Mouse (Mus musculus) erythroid progenitor cell, adult 5-6 weeks (primary cell): Measurements from ENCODE around the gene Zfp273. TPM values are rescaled to one million over a fixed set of nuclear protein-coding genes. Genes with fewer than 3 reads are reported as not detected.
A peak's percentile ranks its signal among the peaks of the same experiment; 100 is the strongest.
"Not testable (repeated sequence)": the region's sequence is repeated elsewhere in the genome, so short reads cannot be mapped to it uniquely, and the experiment has no call there.

Experiments used
- ATAC-seq: replicated peaks from 2 replicates; pipeline ENCODE4 v1.8.0; 2016; ENCODE audit warnings: moderate number of reproducible peaks, mild to moderate bottlenecking, moderate TSS enrichment, inconsistent platforms; ENCODE audit not compliant: poor library complexity, low FRiP score, severe bottlenecking
- total RNA-seq, 2 experiments: library from RNA; stranded (forward) in 1 of 2; stranded (reverse) in 1 of 2; fragments of 150-400 nt in 1 of 2; fragments of 186-747, 209-891 nt in 1 of 2; gene quantifications; 2 replicates each; pipeline versions ENCODE4 v1.2.3 to v1.2.4; 2015 to 2017; ENCODE audit warnings: low replicate concordance in 2 of 2

Zfp273 gene
- 1.8 and 11.3 TPM in 2 replicates for total RNA-seq (2015; ENCODE audit: low replicate concordance)
- total RNA-seq (2017; ENCODE audit: low replicate concordance), result 2.2 TPM in 1 of 2 replicates, not detected in the other

- ATAC-seq, result peak; percentile 91
These were observed at the start of gene Zfp273 for GRCm38 (mm10) chr13:67813710-67814660. Zfp273 (plus strand) TSS chr13:67813740.

- ATAC-seq, result 0 out of 2 replicates have a peak, but pooled peaks have one; percentile 30
These were observed 34.0 kb upstream of the Zfp273 start, which contains the start of gene Zfp493 for GRCm38 (mm10) chr13:67779265-67780221. Zfp493 (plus strand) TSS chr13:67779693.

- ATAC-seq, result no peak
These were observed 21.6 kb upstream of the Zfp273 start for GRCm38 (mm10) chr13:67791921-67792455.

GRCm38 (mm10) chr13:67798618-67799017 lies 14.9 kb upstream of the Zfp273 start:
- ATAC-seq, result no peak

GRCm38 (mm10) chr13:67799151-67799550 lies 14.4 kb upstream of the Zfp273 start:
- ATAC-seq, result not testable (repeated sequence)

- ATAC-seq, result no peak
These were observed 1.8 kb upstream of the Zfp273 start for GRCm38 (mm10) chr13:67811651-67812210.

- ATAC-seq, result no peak
These were observed 405 bp upstream of the Zfp273 start for GRCm38 (mm10) chr13:67812961-67813709.

GRCm38 (mm10) chr13:67818636-67819035 lies 5.1 kb downstream of the Zfp273 start:
- no peak for ATAC-seq

- ATAC-seq, result no peak
These were observed 17.4 kb downstream of the Zfp273 start, which contains the start of gene Gm10037 for GRCm38 (mm10) chr13:67830911-67831336. Gm10037 (plus strand) TSS chr13:67831106.

- not testable (repeated sequence) for ATAC-seq
These were observed 19.6 kb downstream of the Zfp273 start for GRCm38 (mm10) chr13:67833137-67833536.

- ATAC-seq, result no peak
These were observed 30.2 kb downstream of the Zfp273 start for GRCm38 (mm10) chr13:67843775-67844118.

- ATAC-seq, result no peak
These were observed 30.7 kb downstream of the Zfp273 start for GRCm38 (mm10) chr13:67844119-67844852.

- ATAC-seq, result no peak
These were observed 31.3 kb downstream of the Zfp273 start for GRCm38 (mm10) chr13:67844853-67845194.

- ATAC-seq, result no peak
These were observed 36.8 kb downstream of the Zfp273 start for GRCm38 (mm10) chr13:67850361-67850760.

- no peak for ATAC-seq
These were observed 39.6 kb downstream of the Zfp273 start for GRCm38 (mm10) chr13:67853130-67853529.

- ATAC-seq, result no peak
These were observed 40.4 kb downstream of the Zfp273 start for GRCm38 (mm10) chr13:67853983-67854382.

GRCm38 (mm10) chr13:67857317-67857716 lies 43.8 kb downstream of the Zfp273 start:
- ATAC-seq, result no peak

GRCm38 (mm10) chr13:67862508-67862907 lies 49.0 kb downstream of the Zfp273 start:
- no peak for ATAC-seq
